17 mouse cellular contexts compared by ENCODE assay signal in the genomic region with DNA sequence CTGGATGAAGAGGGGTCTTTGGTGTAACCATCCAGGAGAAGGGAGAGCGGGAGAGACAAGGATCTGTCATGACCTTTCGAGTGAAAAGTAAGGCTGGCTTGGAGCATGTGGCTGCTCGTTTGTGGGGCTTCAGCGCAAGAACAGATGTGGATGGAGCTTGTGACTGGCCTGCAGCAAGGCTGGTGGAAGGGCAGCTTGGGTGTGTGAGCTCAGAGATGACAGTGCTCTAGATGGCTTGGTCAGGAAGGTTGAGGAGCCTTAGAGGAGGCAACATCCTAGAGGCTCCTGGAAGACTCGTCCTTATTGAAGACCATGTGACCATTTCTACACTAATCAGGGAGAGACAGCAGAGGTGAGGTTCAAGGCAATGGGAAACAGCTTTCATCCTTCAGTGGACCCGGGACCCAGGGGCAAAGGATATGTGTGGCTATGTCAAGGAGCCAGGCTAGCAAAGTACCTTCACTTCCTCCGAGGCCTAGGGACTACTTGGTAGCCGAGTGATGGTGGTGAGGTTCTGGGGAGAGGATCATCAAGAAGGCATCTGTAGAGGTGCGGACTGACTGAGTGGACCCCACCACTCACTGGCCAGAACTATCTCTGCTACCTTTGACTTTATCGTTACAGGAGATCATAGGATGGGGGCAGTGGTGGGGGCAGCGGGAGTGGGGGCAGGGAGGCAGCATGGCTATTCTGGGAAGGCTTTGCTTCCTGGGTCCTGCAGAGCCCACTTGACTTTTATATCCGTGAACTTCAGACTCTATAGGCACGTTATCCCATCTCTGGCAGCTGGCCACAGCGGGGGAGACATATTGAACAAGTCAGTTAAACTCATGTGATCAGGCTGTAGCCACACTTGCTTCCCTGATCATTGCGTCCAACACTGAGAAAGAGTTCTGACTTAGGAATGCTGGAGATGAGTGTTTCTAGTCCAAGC. TPM values are rescaled to one million over a fixed set of nuclear protein-coding genes. Genes with fewer than 3 reads are reported as not detected.
DNase-seq lines count a peak whose midpoint lies in the region; ATAC-seq and TF ChIP-seq lines count a peak whose summit lies in the region.
"Had no signal": no experiment of that assay in that cellular context is flagged by ENCODE, and none has a peak within 500 bp of the region (broad histone marks: within the 10 kb centered on the region; RNA-seq: fewer than 3 reads in every experiment).

No protein-coding gene starts in this region.

- no peak for ATAC-seq in megakaryocyte, adult 5-6 weeks (ENCODE audit: poor library complexity, severe bottlenecking)
- ATAC-seq in heart, postnatal 0 days (ENCODE audit: insufficient read depth, low read depth) = no peak
- ATAC-seq in stomach, postnatal 0 days (ENCODE audit: low FRiP score, low TSS enrichment) = no peak

- H3K36me3 ChIP-seq in megakaryocyte, embryonic 14.5 days (replicated peaks; ENCODE audit: low read length) = peaks cover 99% of the 10 kb centered on the region
- H3K36me3 ChIP-seq in heart, postnatal 0 days (replicated peaks; ENCODE audit: control insufficient read depth, insufficient read depth, low read length) = peaks cover 75% of the 10 kb centered on the region
- H3K36me3 ChIP-seq in stomach, postnatal 0 days (ENCODE audit: control insufficient read depth, insufficient read depth, low read length) = peaks cover 46% of the 10 kb centered on the region

- H3K27ac ChIP-seq in heart, postnatal 0 days (ENCODE audit: low read depth) = peak overlapping the region; percentile 88
- H3K27ac ChIP-seq in stomach, postnatal 0 days (replicated peaks) = 0 out of 2 replicates have a peak overlapping the region, but pooled peaks have one; percentile 24
- H3K27ac ChIP-seq: midbrain, embryonic 10.5 days; neural tube, embryonic 15.5 days had no signal

- H3K27me3 ChIP-seq in megakaryocyte, embryonic 14.5 days (replicated peaks) = no peaks in the 10 kb centered on the region
- no peaks in the 10 kb centered on the region for H3K27me3 ChIP-seq in heart, postnatal 0 days (ENCODE audit: control insufficient read depth, insufficient read depth, low read length)
- H3K27me3 ChIP-seq in stomach, postnatal 0 days (ENCODE audit: control insufficient read depth, insufficient read depth, low read length) = no peaks in the 10 kb centered on the region
- H3K27me3 ChIP-seq: neural tube, embryonic 15.5 days; stomach, embryonic 15.5 days had no signal

- intact Hi-C loops in gastrocnemius, postnatal 14 days (cut with DNase I; ENCODE audit: low total_unique reads) = no loop called here

- 58% methylated on average over 15 of the region's 15 CpGs for WGBS in heart, postnatal 0 days
- WGBS in stomach, postnatal 0 days = 80% methylated on average over 15 of the region's 15 CpGs

- peaks cover 83% of the 10 kb centered on the region for H3K4me1 ChIP-seq in megakaryocyte, embryonic 14.5 days
- peaks cover 40% of the 10 kb centered on the region for H3K4me1 ChIP-seq in heart, postnatal 0 days (ENCODE audit: control insufficient read depth, insufficient read depth)
- H3K4me1 ChIP-seq in stomach, postnatal 0 days (replicated peaks; ENCODE audit: control insufficient read depth, insufficient read depth) = peaks cover 3% of the 10 kb centered on the region; the same call in 1 of the 2 replicates
- H3K4me1 ChIP-seq: midbrain, embryonic 10.5 days had no signal

- no peak overlapping the region for H3K9ac ChIP-seq in heart, postnatal 0 days (replicated peaks; ENCODE audit: low read depth, low read length)
- H3K9ac ChIP-seq in stomach, postnatal 0 days (ENCODE audit: low read length) = no peak overlapping the region
- H3K9ac ChIP-seq: neural tube, embryonic 15.5 days; stomach, embryonic 15.5 days had no signal

- no peak for TF ChIP-seq EP300 in heart, postnatal 0 days (IDR thresholded peaks at IDR 0.05; ENCODE audit: low read depth)
- no peak for TF ChIP-seq EP300 in stomach, postnatal 0 days (optimal IDR thresholded peaks at IDR 0.05)

- peak overlapping the region; percentile 87 for H3K4me3 ChIP-seq in megakaryocyte, embryonic 14.5 days (replicated peaks)
- no peak overlapping the region for H3K4me3 ChIP-seq in heart, postnatal 0 days (ENCODE audit: low read depth, low read length)
- no peak overlapping the region for H3K4me3 ChIP-seq in stomach, postnatal 0 days (ENCODE audit: low read depth, low read length)
- H3K4me3 ChIP-seq: midbrain, embryonic 10.5 days; neural tube, embryonic 15.5 days; stomach, embryonic 15.5 days had no signal

- TF ChIP-seq CTCF in heart, postnatal 0 days (IDR thresholded peaks at IDR 0.05; ENCODE audit: low read depth) = no peak
- TF ChIP-seq CTCF in stomach, postnatal 0 days (IDR thresholded peaks at IDR 0.05; ENCODE audit: low read depth) = no peak

- peak; percentile 15 for DNase-seq in kidney, adult 18-20 months
- no peak for DNase-seq in kidney, postnatal 14 days
- no peak for DNase-seq in heart, postnatal 0 days (ENCODE audit: low spot score)
- no peak for DNase-seq in stomach, postnatal 0 days (ENCODE audit: low spot score)
- no peak for DNase-seq in gastrocnemius, postnatal 14 days
- no peak for DNase-seq in layer of hippocampus, adult 8-10 months (ENCODE audit: low spot score in 2 of 2)
- DNase-seq: adrenal gland, postnatal 25 days; cerebellum, adult 11-12 months; layer of hippocampus, adult 9-11 months had no signal

- no peaks in the 10 kb centered on the region for H3K9me3 ChIP-seq in megakaryocyte, embryonic 14.5 days
- no peaks in the 10 kb centered on the region for H3K9me3 ChIP-seq in heart, postnatal 0 days (replicated peaks; ENCODE audit: control insufficient read depth, low read length)
- no peaks in the 10 kb centered on the region for H3K9me3 ChIP-seq in stomach, postnatal 0 days (ENCODE audit: control insufficient read depth, low read length)
- H3K9me3 ChIP-seq: midbrain, embryonic 10.5 days; neural tube, embryonic 15.5 days; stomach, embryonic 15.5 days had no signal

- no peak overlapping the region for H3K4me2 ChIP-seq in heart, postnatal 0 days (ENCODE audit: low read depth, low read length)
- H3K4me2 ChIP-seq in stomach, postnatal 0 days (replicated peaks; ENCODE audit: low read depth) = no peak overlapping the region
- H3K4me2 ChIP-seq: neural tube, embryonic 15.5 days; stomach, embryonic 15.5 days had no signal

RNA-seq across cellular contexts. Expression of a gene that starts 6.6 kb away (rescaled TPM):
- polyA plus RNA-seq in megakaryocyte, embryonic 14.5 days (2012; ENCODE audit: insufficient read depth, low replicate concordance) = 6.7 and 11.3 TPM in 2 replicates
- total RNA-seq in megakaryocyte, adult 5-6 weeks (2015) = 3.3 and 3.8 TPM in 2 replicates
- 1.3 and 1.8 TPM in 2 replicates for total RNA-seq in megakaryocyte, adult 5-6 weeks (2017)
- 12.9 and 47.1 TPM in 2 replicates for total RNA-seq in heart, postnatal 0 days (2014; rRNA removed; ENCODE audit: low replicate concordance)
- 14.7 and 15.9 TPM in 2 replicates for polyA plus RNA-seq in heart, postnatal 0 days (2015; fragmentation: Nextera tagmentation; extraction: Ambion mirVana)
- polyA plus RNA-seq in stomach, postnatal 0 days (2015; fragmentation: Nextera tagmentation; extraction: Ambion mirVana) = 5.8 and 7.1 TPM in 2 replicates
- total RNA-seq in gastrocnemius, postnatal 14 days (2021) = 10 to 100 TPM; 11.0 to 14.3 TPM
- total RNA-seq in layer of hippocampus, adult 8-10 months (2022) = 10 to 100 TPM; 19.3 to 33.3 (median 24.4) TPM

RNA-seq across cellular contexts. Expression of a gene that starts 19.0 kb away (rescaled TPM):
- polyA plus RNA-seq in megakaryocyte, embryonic 14.5 days (2012; ENCODE audit: insufficient read depth, low replicate concordance) = 3.3 and 6.4 TPM in 2 replicates
- total RNA-seq in megakaryocyte, adult 5-6 weeks (2015) = 0.04 TPM in 1 of 2 replicates, not detected in the other
- total RNA-seq in megakaryocyte, adult 5-6 weeks (2017) = not detected in 2 replicates
- total RNA-seq in heart, postnatal 0 days (2014; rRNA removed; ENCODE audit: low replicate concordance) = 13.9 TPM in 1 of 2 replicates, not detected in the other
- polyA plus RNA-seq in heart, postnatal 0 days (2015; fragmentation: Nextera tagmentation; extraction: Ambion mirVana) = 0.10 and 0.12 TPM in 2 replicates
- polyA plus RNA-seq in stomach, postnatal 0 days (2015; fragmentation: Nextera tagmentation; extraction: Ambion mirVana) = 0.05 and 0.11 TPM in 2 replicates
- total RNA-seq in gastrocnemius, postnatal 14 days (2021) = 1 to 10 TPM in 1 of 2 experiments, under 1 TPM in 1; 0.59 to 1.7 TPM
- 10 to 100 TPM in 2 of 4 experiments, 1 to 10 TPM in 2; 6.7 to 11.6 (median 9.9) TPM for total RNA-seq in layer of hippocampus, adult 8-10 months (2022)

RNA-seq across cellular contexts. Expression of a gene that starts 21.4 kb away (rescaled TPM):
- polyA plus RNA-seq in megakaryocyte, embryonic 14.5 days (2012; ENCODE audit: insufficient read depth, low replicate concordance) = not detected in 2 replicates
- total RNA-seq in megakaryocyte, adult 5-6 weeks (2015) = 4.0 TPM in 1 of 2 replicates, not detected in the other
- total RNA-seq in megakaryocyte, adult 5-6 weeks (2017) = not detected in 2 replicates
- total RNA-seq in heart, postnatal 0 days (2014; rRNA removed; ENCODE audit: low replicate concordance) = not detected in 2 replicates
- polyA plus RNA-seq in heart, postnatal 0 days (2015; fragmentation: Nextera tagmentation; extraction: Ambion mirVana) = not detected in 2 replicates
- polyA plus RNA-seq in stomach, postnatal 0 days (2015; fragmentation: Nextera tagmentation; extraction: Ambion mirVana) = not detected in 2 replicates
- under 1 TPM in 1 of 2 experiments, not detected in 1; 0.90 TPM for total RNA-seq in gastrocnemius, postnatal 14 days (2021)
- total RNA-seq in layer of hippocampus, adult 8-10 months (2022) = not detected
- total RNA-seq: adrenal gland, postnatal 25 days had no signal
- polyA plus RNA-seq: embryonic facial prominence, embryonic 14.5 days; hindbrain, embryonic 11.5 days; limb, embryonic 14.5 days; midbrain, embryonic 10.5 days; neural tube, embryonic 15.5 days; stomach, embryonic 15.5 days had no signal

RNA-seq across cellular contexts. Expression of a gene that starts 21.9 kb away (rescaled TPM):
- 2.7 and 5.1 TPM in 2 replicates for polyA plus RNA-seq in megakaryocyte, embryonic 14.5 days (2012; ENCODE audit: insufficient read depth, low replicate concordance)
- 17.9 and 18.4 TPM in 2 replicates for total RNA-seq in megakaryocyte, adult 5-6 weeks (2015)
- total RNA-seq in megakaryocyte, adult 5-6 weeks (2017) = 10.5 and 13.0 TPM in 2 replicates
- 50.8 and 66.2 TPM in 2 replicates for total RNA-seq in heart, postnatal 0 days (2014; rRNA removed; ENCODE audit: low replicate concordance)
- polyA plus RNA-seq in heart, postnatal 0 days (2015; fragmentation: Nextera tagmentation; extraction: Ambion mirVana) = 43.5 and 46.4 TPM in 2 replicates
- 30.3 and 31.7 TPM in 2 replicates for polyA plus RNA-seq in stomach, postnatal 0 days (2015; fragmentation: Nextera tagmentation; extraction: Ambion mirVana)
- 10 to 100 TPM; 19.3 to 30.1 TPM for total RNA-seq in gastrocnemius, postnatal 14 days (2021)
- 10 to 100 TPM; 54.5 to 70.6 (median 60.3) TPM for total RNA-seq in layer of hippocampus, adult 8-10 months (2022)

RNA-seq across cellular contexts. Expression of a gene that starts 26.7 kb away (rescaled TPM):
- 1.9 and 7.1 TPM in 2 replicates for polyA plus RNA-seq in megakaryocyte, embryonic 14.5 days (2012; ENCODE audit: insufficient read depth, low replicate concordance)
- 5.5 and 6.6 TPM in 2 replicates for total RNA-seq in megakaryocyte, adult 5-6 weeks (2015)
- total RNA-seq in megakaryocyte, adult 5-6 weeks (2017) = 10.1 and 13.0 TPM in 2 replicates
- 45.4 and 53.8 TPM in 2 replicates for total RNA-seq in heart, postnatal 0 days (2014; rRNA removed; ENCODE audit: low replicate concordance)
- 27.2 and 32.8 TPM in 2 replicates for polyA plus RNA-seq in heart, postnatal 0 days (2015; fragmentation: Nextera tagmentation; extraction: Ambion mirVana)
- polyA plus RNA-seq in stomach, postnatal 0 days (2015; fragmentation: Nextera tagmentation; extraction: Ambion mirVana) = 21.1 and 21.9 TPM in 2 replicates
- total RNA-seq in gastrocnemius, postnatal 14 days (2021) = 10 to 100 TPM; 18.8 to 18.9 TPM
- 10 to 100 TPM; 20.4 to 24.6 (median 23.6) TPM for total RNA-seq in layer of hippocampus, adult 8-10 months (2022)
